Mouse (Mus musculus): ENCODE measurements around the gene Brip1.

Brip1 gene

DNA sequence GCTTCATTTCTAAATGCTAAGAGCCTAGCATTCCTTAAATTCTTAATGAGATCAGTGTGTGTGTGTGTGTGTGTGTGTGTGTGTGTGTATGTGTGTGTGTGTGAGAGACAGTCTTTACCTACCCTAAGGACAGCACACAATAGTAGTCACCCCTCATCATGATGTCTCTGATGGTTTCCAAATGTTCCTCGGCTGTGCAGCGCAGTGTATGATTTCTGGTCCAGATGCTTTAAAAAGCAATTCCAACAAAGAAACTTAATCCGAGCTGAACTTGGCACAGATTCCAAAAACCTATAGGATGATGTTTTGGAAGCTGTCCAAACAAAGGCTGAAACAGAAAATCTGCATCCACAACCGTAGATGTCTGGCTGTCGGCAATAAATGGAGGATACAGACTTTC is 173.0 kb downstream of the Brip1 start:
- no peak for DNase-seq (ENCODE audit: extremely low spot score, low read depth, low spot score)

DNA sequence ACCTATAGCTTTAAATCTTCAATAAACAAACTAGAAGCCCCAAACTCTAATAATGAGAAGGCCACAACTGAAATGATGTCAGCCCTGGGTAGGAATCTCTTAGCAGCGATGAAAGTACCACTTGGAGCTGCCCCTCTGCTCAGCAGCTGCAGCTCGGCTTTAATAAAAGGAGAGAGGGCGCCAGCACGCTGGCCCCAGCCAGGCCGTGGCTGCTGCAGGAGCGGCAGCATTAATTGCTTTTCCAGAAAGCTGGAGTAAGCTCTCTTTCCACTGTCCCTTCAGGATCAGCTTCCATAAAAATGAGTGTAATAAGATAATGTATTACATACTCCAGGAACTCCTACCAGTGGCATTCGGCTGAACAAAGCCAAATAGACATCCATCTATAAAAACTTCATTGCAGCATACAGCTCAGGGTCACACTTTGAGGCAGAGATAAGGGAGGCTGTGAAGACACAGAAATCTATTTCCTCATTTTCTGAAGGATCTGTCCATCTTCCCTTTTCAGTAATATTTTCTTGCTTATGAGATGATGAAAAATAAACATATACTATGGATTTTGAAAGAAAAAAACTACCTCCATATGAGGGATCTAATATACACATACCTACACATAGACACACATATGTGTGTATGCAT is 174.3 kb downstream of the Brip1 start:
- DNase-seq (ENCODE audit: extremely low spot score, low read depth, low spot score), result no peak

DNA sequence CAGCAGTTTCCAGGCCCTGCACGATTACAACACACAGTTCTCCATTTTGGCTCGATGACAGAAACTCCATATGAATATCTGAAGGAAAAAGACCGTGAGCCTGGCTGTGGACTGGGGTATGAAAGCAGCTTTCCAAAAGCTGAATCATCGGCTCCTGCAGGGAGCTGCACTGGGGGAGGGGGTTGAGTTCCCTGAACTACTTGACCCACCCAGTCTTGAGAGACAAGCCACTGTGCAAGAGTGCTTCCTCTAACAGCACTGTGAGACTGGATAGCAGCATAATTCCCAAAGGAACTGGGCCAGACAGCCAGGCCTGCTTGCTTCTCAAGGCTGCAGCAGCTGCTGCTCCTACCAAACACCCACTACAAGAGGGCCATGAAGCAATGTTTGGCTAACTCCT is 178.6 kb downstream of the Brip1 start:
- DNase-seq (ENCODE audit: extremely low spot score, low read depth, low spot score), result no peak

DNA sequence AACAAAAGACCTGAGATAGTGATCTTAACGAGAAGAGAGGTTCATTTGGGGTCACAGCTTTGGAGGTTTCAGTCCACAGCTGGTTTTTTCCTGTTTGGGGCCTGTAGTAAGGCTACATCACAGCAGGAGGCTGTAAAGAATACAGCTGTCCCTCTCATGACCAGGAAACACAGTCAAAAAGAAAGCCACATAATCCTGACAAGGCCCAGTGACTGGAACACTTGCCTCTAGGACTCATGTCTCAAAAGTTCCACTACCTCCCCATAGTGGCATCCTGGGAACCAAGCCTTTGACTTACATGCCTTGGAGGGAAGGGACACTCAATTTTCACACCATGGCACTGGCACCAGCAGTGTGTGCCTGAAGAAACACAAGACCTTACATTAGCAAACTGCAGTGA is 181.0 kb downstream of the Brip1 start:
- DNase-seq (ENCODE audit: extremely low spot score, low read depth, low spot score), result no peak

DNA sequence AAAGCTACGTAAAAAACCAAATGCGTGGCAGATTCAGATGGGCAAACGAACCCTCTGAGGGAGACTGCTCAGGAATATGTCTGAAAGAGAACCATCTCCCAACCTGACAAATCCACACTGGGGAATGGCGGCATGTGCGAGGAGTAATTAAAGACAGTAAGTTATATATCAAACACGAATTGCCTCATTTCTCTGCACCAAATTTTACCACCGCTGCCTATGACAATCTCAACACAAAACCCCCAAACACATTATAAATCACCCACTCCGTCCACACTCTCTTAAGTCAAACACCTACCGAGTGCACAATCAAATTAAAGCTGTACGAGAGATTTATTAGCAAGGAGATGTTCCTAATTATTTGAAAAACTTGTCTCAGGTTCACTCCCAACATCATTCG is 184.8 kb downstream of the Brip1 start:
- peak; percentile 82 for DNase-seq (ENCODE audit: extremely low spot score, low read depth, low spot score)

DNA sequence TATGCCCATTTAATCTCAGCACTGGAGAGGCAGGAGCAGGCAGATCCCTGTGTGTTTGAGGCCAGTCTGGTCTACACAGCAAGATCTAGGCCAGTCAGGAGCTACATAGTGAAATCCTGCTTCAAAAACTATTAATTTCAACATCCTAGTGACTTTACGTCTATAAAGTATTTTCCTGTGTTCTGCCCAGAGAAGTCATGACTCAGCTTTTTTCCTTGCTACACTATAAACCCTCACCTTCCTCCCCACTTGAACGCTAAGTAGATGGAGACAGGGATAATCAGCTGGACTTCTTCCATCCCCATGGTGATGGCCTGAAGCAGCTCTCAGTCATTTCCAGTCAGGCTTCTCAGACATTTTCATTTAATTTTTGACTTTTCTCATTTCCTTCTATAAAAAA is 187.9 kb downstream of the Brip1 start:
- DNase-seq (ENCODE audit: extremely low spot score, low read depth, low spot score), result no peak

DNA sequence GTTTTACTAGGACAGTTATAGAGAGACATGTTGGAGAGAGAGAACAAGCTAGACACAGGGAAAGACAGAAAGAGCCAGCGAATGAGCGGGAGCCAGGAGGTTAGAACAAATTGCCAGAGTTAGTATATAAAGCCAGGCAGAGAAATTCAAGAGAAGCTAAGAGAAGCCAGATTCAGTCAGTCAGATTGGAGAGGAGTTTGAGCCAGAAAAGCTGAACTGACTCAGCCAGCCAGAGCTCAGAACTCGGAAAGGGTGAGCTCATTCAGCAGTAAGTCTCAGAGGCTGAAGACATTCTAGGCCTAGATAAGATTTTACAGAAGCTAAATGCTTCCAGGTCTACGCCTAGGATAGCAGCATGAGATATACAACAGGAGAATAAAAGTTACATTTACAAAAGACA is 190.5 kb downstream of the Brip1 start:
- no peak for DNase-seq (ENCODE audit: extremely low spot score, low read depth, low spot score)

DNA sequence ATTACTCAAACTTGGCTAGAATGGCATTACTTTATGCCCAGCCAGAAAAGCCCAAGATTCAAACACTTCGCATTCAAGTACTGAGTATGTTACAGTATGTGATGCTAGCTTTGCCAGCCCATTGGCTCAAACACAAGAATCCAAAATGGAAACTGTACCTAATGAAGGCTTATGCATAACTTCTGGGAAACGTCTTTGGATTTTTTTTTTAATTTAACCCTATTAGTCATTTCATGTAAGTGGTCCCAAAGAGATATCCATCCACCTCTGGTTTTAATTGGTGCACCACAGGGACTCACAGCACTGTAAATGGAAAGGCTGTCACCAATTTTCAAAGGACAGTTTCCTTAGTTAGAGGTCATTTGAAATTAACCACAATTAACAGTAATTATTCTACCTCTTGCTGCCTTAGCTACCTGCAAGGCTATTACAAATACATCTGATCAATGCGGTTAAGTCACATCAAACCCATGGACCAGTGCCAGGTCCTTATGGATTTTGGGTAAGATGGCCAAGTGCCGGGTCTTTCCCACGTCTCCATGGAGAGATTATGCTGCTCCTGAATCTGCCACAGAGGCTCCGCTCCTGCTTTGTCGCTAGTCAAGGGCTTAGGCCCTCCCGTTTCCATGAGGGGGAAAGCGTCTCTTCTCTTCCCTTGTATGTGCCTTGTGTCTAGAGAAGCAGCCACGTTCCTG is 192.6 kb downstream of the Brip1 start:
- DNase-seq (ENCODE audit: extremely low spot score, low read depth, low spot score), result no peak
